ENCODE assay signal across 8 mouse cellular contexts in the genomic region with DNA sequence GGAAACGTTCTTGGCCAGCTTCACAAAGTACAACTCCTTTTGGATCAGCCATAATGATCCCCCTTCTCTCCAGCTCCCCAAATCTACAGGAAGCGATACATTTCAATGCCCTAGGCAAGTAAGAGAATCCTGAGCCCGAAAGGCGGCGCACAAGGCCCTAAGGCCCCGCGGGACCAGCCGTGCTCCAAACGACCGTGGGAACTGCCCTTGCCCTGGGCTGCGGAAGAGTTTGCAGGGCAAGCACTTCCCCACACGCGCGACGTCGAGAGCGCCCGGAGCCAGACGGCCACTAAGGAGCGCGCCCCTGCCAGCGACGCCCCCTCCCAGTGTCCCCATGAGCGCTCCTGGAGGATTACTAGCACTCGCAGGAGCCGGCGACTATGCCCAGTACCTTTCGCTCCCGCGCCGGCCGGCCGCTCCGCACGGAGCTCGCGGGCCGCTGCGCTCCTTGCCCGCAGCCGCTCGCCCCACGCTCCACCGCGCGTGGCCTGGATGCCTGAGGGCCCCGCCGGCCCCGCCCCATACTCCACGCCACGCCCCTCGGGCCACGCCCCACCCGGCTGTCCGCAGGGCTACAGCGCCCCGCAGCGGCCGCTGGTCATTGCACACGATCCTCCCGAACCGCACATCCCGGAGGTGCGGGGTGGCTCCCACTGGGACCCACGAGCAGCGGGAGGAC. TPM values are rescaled to one million over a fixed set of nuclear protein-coding genes. Genes with fewer than 3 reads are reported as not detected.
DNase-seq lines count a peak whose midpoint lies in the region; ATAC-seq and TF ChIP-seq lines count a peak whose summit lies in the region.

A gene (minus strand): TSS at position 486 of the 679 bp plus-strand sequence.

- under 1% methylated on average over 53 of the region's 66 CpGs for WGBS in lung, postnatal 0 days

- peak within 1 kb of the TSS; percentile 97 for H3K4me2 ChIP-seq in lung, postnatal 0 days (replicated peaks; ENCODE audit: low read depth, low read length)

- no peak for TF ChIP-seq EP300 in lung, postnatal 0 days (IDR thresholded peaks at IDR 0.05)

- peak within 1 kb of the TSS; percentile 19; the same call in 1 of the 2 replicates for H3K9ac ChIP-seq in lung, postnatal 0 days (replicated peaks; ENCODE audit: low read depth)

- peak; percentile 90 for DNase-seq in MN1 (ENCODE audit: low spot score)
- DNase-seq in cerebellum, adult 9-10 months = peak; percentile 82
- DNase-seq in layer of hippocampus, postnatal 10 days (ENCODE audit: low spot score in 2 of 2) = peak; percentile 89 to 91
- DNase-seq in lung, postnatal 0 days (ENCODE audit: low spot score) = peak; percentile 80
- peak; percentile 75 for DNase-seq in ovary, postnatal 36 days (ENCODE audit: low spot score)
- DNase-seq in thymus, postnatal 14 days = peak; percentile 84

- H3K4me1 ChIP-seq in lung, postnatal 0 days (ENCODE audit: insufficient read depth, low read depth, low read length) = peaks cover 6% of the 10 kb centered on the region; the same call in 1 of the 2 replicates

- H3K4me3 ChIP-seq in lung, postnatal 0 days (ENCODE audit: low read depth, low read length) = peak within 1 kb of the TSS; percentile 56

- no peaks in the 10 kb centered on the region for H3K9me3 ChIP-seq in lung, postnatal 0 days (ENCODE audit: low read length)

- ATAC-seq in frontal cortex, adult (ENCODE audit: low TSS enrichment) = peak; percentile 92
- peak; percentile 73 to 87 for ATAC-seq in hematopoietic stem cell, adult 5-6 weeks (replicated peaks in 1 of 2; ENCODE audit: insufficient read depth in 1 of 2, low FRiP score in 2 of 2, low TSS enrichment in 1 of 2, low read depth in 1 of 2, poor library complexity in 2 of 2, severe bottlenecking in 2 of 2)
- ATAC-seq in lung, postnatal 0 days = peak; percentile 96

- no peak within 1 kb of the TSS for H3K27ac ChIP-seq in lung, postnatal 0 days (ENCODE audit: low read length)

- peaks cover 9% of the 10 kb centered on the region; the same call in 1 of the 2 replicates for H3K27me3 ChIP-seq in lung, postnatal 0 days (replicated peaks; ENCODE audit: insufficient read depth, low read length)

- no peaks in the 10 kb centered on the region for H3K36me3 ChIP-seq in lung, postnatal 0 days (ENCODE audit: insufficient read depth, low read length)

- peak; percentile 88 for TF ChIP-seq CTCF in lung, postnatal 0 days (IDR thresholded peaks at IDR 0.05)

RNA-seq across cellular contexts. Expression of the gene that starts here (rescaled TPM):
- 2.8 and 5.0 TPM in 2 replicates for total RNA-seq in hematopoietic stem cell, adult 5-6 weeks (2017)
- 10 to 100 TPM; 30.7 to 32.1 TPM for total RNA-seq in layer of hippocampus, postnatal 10 days (2021)
- 1.2 and 1.3 TPM in 2 replicates for polyA plus RNA-seq in lung, postnatal 0 days (2015; fragmentation: Nextera tagmentation; extraction: Ambion mirVana)
